Mouse (Mus musculus) lung, embryonic 16.5 days (tissue): Measurements from ENCODE around the gene Ubqln1. TPM values are rescaled to one million over a fixed set of nuclear protein-coding genes. Genes with fewer than 3 reads are reported as not detected.
A peak's percentile ranks its signal among the peaks of the same experiment; 100 is the strongest.
"Not testable (repeated sequence)": the region's sequence is repeated elsewhere in the genome, so short reads cannot be mapped to it uniquely, and the experiment has no call there.

Source experiments
- ATAC-seq: fragments of 200-750 bp; cut with Nextera tagmentation; 2 replicates; pipeline ENCODE4 v1.8.0; 2017; ENCODE audit warnings: low read depth, mild to moderate bottlenecking, moderate library complexity
- H3K27ac ChIP-seq: fragments of 300-500 bp; sonication (generic); 2 replicates; pipeline ENCODE4 v1.5.1; 2014; ENCODE audit warnings: mild to moderate bottlenecking, control low read depth, low read length
- H3K27me3 ChIP-seq: fragments of 300-500 bp; sonication (generic); 2 replicates; pipeline ENCODE4 v1.6.1; 2014; ENCODE audit warnings: low read depth, low read length, mixed read lengths; ENCODE audit not compliant: control insufficient read depth, insufficient read depth
- H3K36me3 ChIP-seq: fragments of 300-500 bp; sonication (generic); 2 replicates; pipeline ENCODE4 v1.6.1; 2014; ENCODE audit warnings: low read length; ENCODE audit not compliant: control insufficient read depth, insufficient read depth
- H3K4me1 ChIP-seq: fragments of 300-500 bp; sonication (generic); replicated peaks from 2 replicates; pipeline ENCODE4 v1.6.1; 2014; ENCODE audit warnings: low read length, mixed read lengths; ENCODE audit not compliant: control insufficient read depth, insufficient read depth
- H3K4me2 ChIP-seq: fragments of 300-500 bp; sonication (generic); 2 replicates; pipeline ENCODE4 v1.6.1; 2014; ENCODE audit warnings: low read depth, low read length, control low read depth
- H3K4me3 ChIP-seq: fragments of 300-500 bp; sonication (generic); 2 replicates; pipeline ENCODE4 v1.5.1; 2014; ENCODE audit warnings: mild to moderate bottlenecking, low read length, control low read depth
- H3K9ac ChIP-seq: fragments of 300-500 bp; sonication (generic); 2 replicates; pipeline ENCODE4 v1.6.1; 2014; ENCODE audit warnings: low read length, control low read depth
- H3K9me3 ChIP-seq: fragments of 300-500 bp; sonication (generic); 2 replicates; pipeline ENCODE4 v1.6.1; 2016; ENCODE audit warnings: low read length; ENCODE audit not compliant: control insufficient read depth
- WGBS: fragments of 180-500 bp; shearing (Covaris S2); extraction: QIAGEN DNeasy Blood & Tissue Kit; methylation state at CpG from one replicate; pipeline ENCODE4 v1.1.7; 2014; 5-methylcytosine and 5-hydroxymethylcytosine counted together
- polyA plus RNA-seq: library from polyadenylated mRNA; unstranded; fragments of >200 nt; fragmentation: Nextera tagmentation; extraction: Ambion mirVana; gene quantifications from 2 replicates; pipeline ENCODE4 v1.2.1, GENCODE M21; 2015

Gene Ubqln1
- polyA plus RNA-seq, 1 experiment from 2014 or later = 87.8 TPM

DNA sequence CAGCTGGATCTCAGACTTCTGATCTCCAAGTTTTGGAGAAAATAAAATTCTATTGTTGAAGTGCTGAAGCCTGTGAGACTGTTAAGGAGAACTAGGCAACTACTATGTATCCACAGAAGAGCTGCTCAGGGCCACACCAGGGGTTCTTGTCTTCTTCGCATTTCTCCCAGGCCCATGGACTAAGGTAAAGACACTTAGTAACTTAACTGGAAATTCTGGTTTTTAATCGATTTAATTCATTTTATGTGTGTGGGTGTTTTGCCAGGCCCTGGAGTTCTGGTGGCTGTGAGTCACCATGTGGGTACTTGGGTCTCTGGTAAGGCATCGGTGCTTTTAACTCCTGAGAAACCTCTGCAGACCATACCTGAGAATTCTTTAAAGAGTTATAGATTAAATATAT is 65.8 kb downstream of the Ubqln1 start:
- no peaks in the 10 kb centered on the region for H3K27me3 ChIP-seq
- no peaks in the 10 kb centered on the region for H3K36me3 ChIP-seq
- H3K4me1 ChIP-seq = peaks cover 2% of the 10 kb centered on the region; the same call in 1 of the 2 replicates
- ATAC-seq = no peak
- no peak overlapping the region for H3K27ac ChIP-seq
- no peak overlapping the region for H3K4me2 ChIP-seq
- 63% methylated on average over 3 of the region's 3 CpGs for WGBS
- no peaks in the 10 kb centered on the region for H3K9me3 ChIP-seq
- H3K9ac ChIP-seq = no peak overlapping the region
- H3K4me3 ChIP-seq = no peak overlapping the region

DNA sequence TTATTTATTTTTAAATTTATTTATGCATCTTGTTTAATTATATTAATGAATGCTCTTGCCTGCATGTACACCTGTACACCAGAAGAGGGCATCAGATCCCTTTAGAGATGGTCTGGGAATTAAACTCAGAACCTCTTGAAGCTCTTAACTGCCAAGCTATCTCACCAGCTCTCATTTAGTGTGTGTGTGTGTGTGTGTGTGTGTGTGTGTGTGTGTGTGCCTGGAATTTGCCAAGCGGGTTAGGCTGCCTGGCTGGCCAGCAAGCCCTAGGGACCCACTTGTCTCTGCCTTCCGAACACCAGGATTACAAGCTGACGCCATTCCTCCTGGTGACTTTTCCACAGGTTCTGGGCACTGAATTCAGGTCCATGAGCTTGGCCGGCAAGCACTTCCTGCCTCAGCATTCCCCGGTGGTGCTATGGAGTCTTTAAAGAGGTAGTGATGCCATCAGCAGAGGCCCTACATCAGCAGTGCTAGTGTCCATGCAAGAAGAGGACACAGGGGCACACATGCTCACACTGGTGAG is 66.4 kb downstream of the Ubqln1 start:
- 32% methylated on average over 5 of the region's 5 CpGs for WGBS
- H3K9me3 ChIP-seq = no peaks in the 10 kb centered on the region
- ATAC-seq = peak; percentile 74; the same call in 1 of the 2 replicates
- H3K27ac ChIP-seq = peak overlapping the region; percentile 32; the same call in 1 of the 2 replicates
- peaks cover 2% of the 10 kb centered on the region; the same call in 1 of the 2 replicates for H3K4me1 ChIP-seq
- no peaks in the 10 kb centered on the region for H3K36me3 ChIP-seq
- peak overlapping the region; percentile 76 for H3K4me2 ChIP-seq
- H3K27me3 ChIP-seq = no peaks in the 10 kb centered on the region
- peak overlapping the region; percentile 42 for H3K4me3 ChIP-seq
- H3K9ac ChIP-seq = 0 out of 2 replicates have a peak overlapping the region, but pooled peaks have one; percentile 29

GRCm38 (mm10) chr13:58148256-58148831 is 67.1 kb downstream of the Ubqln1 start:
- ATAC-seq = peak; percentile 97
- H3K4me2 ChIP-seq = peak overlapping the region; percentile 76
- H3K4me1 ChIP-seq = peaks cover 2% of the 10 kb centered on the region; the same call in 1 of the 2 replicates
- under 1% methylated on average over 17 of the region's 17 CpGs for WGBS
- no peaks in the 10 kb centered on the region for H3K36me3 ChIP-seq
- peak overlapping the region; percentile 32 for H3K27ac ChIP-seq
- H3K9me3 ChIP-seq = no peaks in the 10 kb centered on the region
- peak overlapping the region; percentile 29; the same call in 1 of the 2 replicates for H3K9ac ChIP-seq
- H3K27me3 ChIP-seq = no peaks in the 10 kb centered on the region
- peak overlapping the region; percentile 42 for H3K4me3 ChIP-seq

DNA sequence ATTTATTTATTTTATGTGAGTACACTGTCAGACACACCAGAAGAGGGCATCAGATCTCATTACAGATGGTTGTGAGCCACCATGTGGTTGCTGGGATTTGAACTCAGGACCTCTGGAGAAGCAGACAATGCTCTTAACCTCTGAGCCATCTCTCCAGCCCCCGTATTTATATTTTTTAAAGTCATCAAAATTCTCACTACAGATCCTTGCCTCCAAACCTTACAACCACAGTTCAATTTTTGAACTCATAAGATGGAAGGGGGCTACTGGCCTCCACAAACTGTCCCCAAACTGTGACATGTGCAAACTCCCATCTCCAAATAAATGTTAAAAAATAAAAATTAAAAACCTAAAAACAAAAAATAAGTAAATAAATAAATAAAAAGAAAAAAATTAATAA is 67.7 kb downstream of the Ubqln1 start:
- 75% methylated on average over 1 of the region's 1 CpGs for WGBS
- H3K27ac ChIP-seq = no peak overlapping the region
- ATAC-seq = no peak
- peaks cover 2% of the 10 kb centered on the region; the same call in 1 of the 2 replicates for H3K4me1 ChIP-seq
- no peaks in the 10 kb centered on the region for H3K36me3 ChIP-seq
- no peaks in the 10 kb centered on the region for H3K27me3 ChIP-seq
- no peak overlapping the region for H3K4me3 ChIP-seq
- H3K4me2 ChIP-seq = no peak overlapping the region
- no peaks in the 10 kb centered on the region for H3K9me3 ChIP-seq
- no peak overlapping the region for H3K9ac ChIP-seq

DNA sequence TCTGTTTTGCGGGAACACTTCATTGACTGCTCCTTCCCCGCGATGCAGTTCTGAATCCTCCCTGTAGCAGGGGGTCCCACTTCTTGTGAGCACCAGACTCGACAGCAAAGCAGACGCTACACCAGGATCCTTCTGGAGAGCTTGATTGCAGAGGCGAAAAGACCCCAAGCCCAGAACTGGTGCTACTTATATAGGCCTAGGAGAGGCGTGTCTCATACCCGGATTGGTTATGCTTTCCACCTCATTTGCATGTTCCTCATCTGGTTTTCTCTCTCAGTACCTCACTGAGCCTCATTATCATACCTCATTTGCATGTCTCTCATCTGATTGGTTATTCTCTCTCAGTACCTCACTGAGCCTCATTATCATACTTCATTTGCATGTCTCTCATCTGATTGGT is 68.8 kb downstream of the Ubqln1 start:
- H3K4me2 ChIP-seq, H3K27me3 ChIP-seq, H3K9ac ChIP-seq, H3K36me3 ChIP-seq, H3K4me3 ChIP-seq, H3K27ac ChIP-seq, H3K9me3 ChIP-seq, ATAC-seq, H3K4me1 ChIP-seq: not testable (repeated sequence)
- 90% methylated on average over 8 of the region's 8 CpGs for WGBS

GRCm38 (mm10) chr13:58131692-58132091 is 83.8 kb downstream of the Ubqln1 start:
- no peaks in the 10 kb centered on the region for H3K27me3 ChIP-seq
- 42% methylated on average over 3 of the region's 3 CpGs for WGBS
- 0 out of 2 replicates have a peak, but pooled peaks cover 3% of the 10 kb centered on the region for H3K4me1 ChIP-seq
- H3K9ac ChIP-seq = no peak overlapping the region
- no peak overlapping the region for H3K4me3 ChIP-seq
- H3K36me3 ChIP-seq = no peaks in the 10 kb centered on the region
- H3K27ac ChIP-seq = no peak overlapping the region
- H3K4me2 ChIP-seq = no peak overlapping the region
- H3K9me3 ChIP-seq = no peaks in the 10 kb centered on the region
- no peak for ATAC-seq

DNA sequence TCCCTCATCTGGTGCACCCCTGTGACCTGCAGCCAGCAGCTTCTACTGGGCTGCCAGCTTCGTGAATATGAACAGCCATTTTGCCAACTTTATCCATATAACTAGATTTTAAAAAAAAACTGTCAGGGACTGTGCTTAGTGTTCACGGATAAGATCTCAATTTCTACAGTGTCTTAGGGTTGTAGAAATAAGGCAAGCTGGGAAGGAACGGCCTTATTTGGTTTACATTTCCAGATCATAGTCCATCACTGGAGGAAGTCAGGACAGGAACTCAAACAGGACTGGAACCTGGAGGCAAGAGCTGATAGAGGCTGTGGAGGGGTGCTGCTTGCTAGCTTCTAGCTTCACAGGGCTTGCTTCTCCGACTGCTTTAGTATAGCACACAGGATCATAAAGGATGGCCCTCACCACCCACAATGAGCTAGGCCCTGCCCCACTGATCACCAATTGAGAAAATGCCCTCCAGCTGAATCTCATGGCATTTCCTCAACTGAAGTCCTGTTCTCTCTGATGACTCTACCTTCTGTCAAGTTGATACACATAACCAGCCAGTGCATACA is 85.7 kb downstream of the Ubqln1 start:
- Histone ChIP-seq H3K36me3 (peaks cover 5% of the 10 kb centered on the region; the same call in 1 of the 2 replicates), H3K27ac (peak overlapping the region; percentile 99), H3K4me2 (peak overlapping the region; percentile 52), H3K27me3 (no peaks in the 10 kb centered on the region), H3K9me3 (no peaks in the 10 kb centered on the region), H3K4me1 (peaks cover 13% of the 10 kb centered on the region), H3K9ac (peak overlapping the region; percentile 99), H3K4me3 (peak overlapping the region; percentile 97)
- WGBS = 17% methylated on average over 4 of the region's 4 CpGs
- no peak for ATAC-seq

GRCm38 (mm10) chr13:58128768-58129671 is 86.4 kb downstream of the Ubqln1 start:
- peak; percentile 97 for ATAC-seq
- under 1% methylated on average over 78 of the region's 83 CpGs for WGBS
- H3K4me1 ChIP-seq = peaks cover 20% of the 10 kb centered on the region

DNA sequence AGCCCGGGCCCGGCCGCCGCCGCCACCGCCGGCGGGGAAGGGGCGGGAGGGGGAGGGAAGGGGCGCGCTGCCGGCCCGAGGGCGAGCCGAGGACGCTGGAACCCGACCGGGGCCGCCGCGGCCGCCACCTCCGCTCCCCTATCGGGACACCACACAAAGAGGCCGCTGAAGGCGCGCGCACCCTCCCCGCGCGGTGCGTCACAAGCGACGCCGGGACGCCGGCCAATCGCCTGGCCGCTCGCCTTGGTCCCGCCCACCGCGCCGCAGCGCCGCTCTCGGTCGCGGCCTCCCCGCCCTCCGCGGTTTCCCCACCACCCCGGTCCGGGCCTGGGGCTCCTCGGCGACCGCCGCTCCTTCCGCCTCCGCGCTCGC is 87.1 kb downstream of the Ubqln1 start, which contains the start of gene Hnrnpa0:
TSS of gene Hnrnpa0 (minus strand) at position 161 of the 372 bp plus-strand sequence.
- 0% methylated on average over 46 of the region's 62 CpGs for WGBS

More at GRCm38 (mm10) chr13:58128768-58129671, 86.4 kb downstream of the Ubqln1 start:
- Histone ChIP-seq H3K27me3 (no peaks in the 10 kb centered on the region), H3K4me2 (peak overlapping the region; percentile 52), H3K9ac (peak overlapping the region; percentile 99), H3K4me3 (peak overlapping the region; percentile 97), H3K36me3 (peaks cover 5% of the 10 kb centered on the region; the same call in 1 of the 2 replicates), H3K27ac (peak overlapping the region; percentile 99), H3K9me3 (no peaks in the 10 kb centered on the region)

More for the DNA sequence above, 87.1 kb downstream of the Ubqln1 start, which contains the start of gene Hnrnpa0:
- Histone ChIP-seq H3K36me3 (peaks cover 5% of the 10 kb centered on the region; the same call in 1 of the 2 replicates), H3K4me1 (peaks cover 26% of the 10 kb centered on the region), H3K4me3 (peak within 1 kb of the TSS; percentile 97), H3K4me2 (peak within 1 kb of the TSS; percentile 78), H3K9ac (peak within 1 kb of the TSS; percentile 99), H3K27me3 (no peaks in the 10 kb centered on the region), H3K9me3 (no peaks in the 10 kb centered on the region), H3K27ac (peak within 1 kb of the TSS; percentile 99)
- ATAC-seq = peak; percentile 94
